Mouse (Mus musculus) spleen, adult 2 months (tissue): ENCODE results near the gene Cct3. TPM values are rescaled to one million over a fixed set of nuclear protein-coding genes. Genes with fewer than 3 reads are reported as not detected.
A peak's percentile ranks its signal among the peaks of the same experiment; 100 is the strongest.

Source experiments
- DNase-seq, 2 experiments: peaks; one replicate each; pipeline versions ENCODE4 v3.0.0 to v3.0.0-alpha.2; 2012 to 2021; ENCODE audit warnings: low spot score in 2 of 2, low read depth in 1 of 2
- H3K27ac ChIP-seq: fragments of 200-500 bp; 2 replicates; pipeline ENCODE4 v1.5.1; 2012; ENCODE audit warnings: low read length, inconsistent platforms; ENCODE audit not compliant: insufficient read depth
- H3K27me3 ChIP-seq: fragments of 200-500 bp; 2 replicates; pipeline ENCODE4 v1.6.1; 2012; ENCODE audit warnings: mild to moderate bottlenecking, moderate library complexity, low read length, inconsistent platforms; ENCODE audit not compliant: control insufficient read depth, insufficient read depth
- H3K36me3 ChIP-seq: fragments of 200-500 bp; 2 replicates; pipeline ENCODE4 v1.6.1; 2012; ENCODE audit warnings: mild to moderate bottlenecking, low read length, inconsistent platforms; ENCODE audit not compliant: control insufficient read depth, insufficient read depth
- H3K4me1 ChIP-seq: fragments of 200-500 bp; 2 replicates; pipeline ENCODE4 v1.6.1; 2011; ENCODE audit warnings: inconsistent platforms; ENCODE audit not compliant: control insufficient read depth, insufficient read depth, insufficient read length
- H3K4me3 ChIP-seq: fragments of 200-500 bp; 2 replicates; pipeline ENCODE4 v1.5.1; 2011; ENCODE audit warnings: mild to moderate bottlenecking, inconsistent platforms; ENCODE audit not compliant: insufficient read depth, insufficient read length; ENCODE audit errors: extremely low read depth
- CTCF ChIP-seq: fragments of 200-500 bp; IDR thresholded peaks from 2 replicates; pipeline ENCODE4 v1.5.1; 2011; ENCODE audit warnings: mild to moderate bottlenecking, inconsistent platforms; ENCODE audit not compliant: insufficient read depth, insufficient read length, insufficient replicate concordance; ENCODE audit errors: extremely low read depth
- POLR2A ChIP-seq: fragments of 200-500 bp; IDR thresholded peaks from 2 replicates; pipeline ENCODE4 v1.6.1; 2011; ENCODE audit warnings: low read depth, low read length, inconsistent platforms
- WGBS: fragments of 180-500 bp; shearing (Covaris S2); methylation state at CpG from one replicate; pipeline ENCODE4 v1.1.7; 2018; 5-methylcytosine and 5-hydroxymethylcytosine counted together
- polyA plus RNA-seq: library from polyadenylated mRNA; depleted of rRNA; stranded (reverse); fragments of >200 nt; gene quantifications from 2 replicates; pipeline ENCODE4 v1.2.3, GENCODE M21; 2012; rRNA removed

Gene Cct3
- 72.2 and 77.4 TPM in 2 replicates for polyA plus RNA-seq

- WGBS = under 1% methylated on average over 44 of the region's 44 CpGs
- TF ChIP-seq CTCF (no peak), POLR2A (peak; percentile 66)
Observed at GRCm38 (mm10) chr3:88296561-88297318, at the start of gene Cct3, which contains the start of gene Tsacc. Gene Cct3, plus strand, starts transcription at chr3:88297116. Gene Tsacc, minus strand, starts transcription at chr3:88296999.

DNA sequence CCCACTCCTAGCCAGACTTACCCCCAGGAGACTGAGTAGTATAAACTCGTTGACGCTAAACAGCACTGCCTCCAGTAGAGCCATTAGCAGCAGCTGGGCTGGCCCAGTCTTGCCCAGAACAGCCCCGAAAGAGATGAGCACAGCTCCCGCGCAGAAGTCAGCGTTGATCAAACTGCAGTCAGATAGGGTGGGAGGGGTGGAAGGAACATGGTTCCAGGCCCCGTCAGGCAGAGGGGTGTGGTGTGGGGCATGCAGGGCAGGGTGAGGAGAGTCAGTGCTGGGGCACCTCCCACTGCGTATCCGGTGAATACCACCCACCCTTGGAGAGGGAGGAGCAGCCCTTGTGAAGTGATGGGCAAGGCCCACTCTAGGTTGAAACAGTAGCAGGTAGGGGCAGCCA, 49.2 kb upstream of the Cct3 start:
- Histone ChIP-seq H3K27me3 (no peaks in the 10 kb centered on the region), H3K4me1 (no peaks in the 10 kb centered on the region), H3K4me3 (no peak overlapping the region), H3K36me3 (no peaks in the 10 kb centered on the region), H3K27ac (no peak overlapping the region)
- TF ChIP-seq CTCF (no peak), POLR2A (no peak)
- no peak for DNase-seq
- WGBS = 78% methylated on average over 9 of the region's 9 CpGs

More at GRCm38 (mm10) chr3:88296561-88297318, at the start of gene Cct3, which contains the start of gene Tsacc:
- H3K27ac ChIP-seq = peak within 1 kb of the TSS; percentile 93
- no peaks in the 10 kb centered on the region for H3K4me1 ChIP-seq
- peak within 1 kb of the TSS; percentile 79 for H3K4me3 ChIP-seq
- peaks cover 16% of the 10 kb centered on the region for H3K36me3 ChIP-seq
- peak; percentile 92 to 99 for DNase-seq
- no peaks in the 10 kb centered on the region for H3K27me3 ChIP-seq

DNA sequence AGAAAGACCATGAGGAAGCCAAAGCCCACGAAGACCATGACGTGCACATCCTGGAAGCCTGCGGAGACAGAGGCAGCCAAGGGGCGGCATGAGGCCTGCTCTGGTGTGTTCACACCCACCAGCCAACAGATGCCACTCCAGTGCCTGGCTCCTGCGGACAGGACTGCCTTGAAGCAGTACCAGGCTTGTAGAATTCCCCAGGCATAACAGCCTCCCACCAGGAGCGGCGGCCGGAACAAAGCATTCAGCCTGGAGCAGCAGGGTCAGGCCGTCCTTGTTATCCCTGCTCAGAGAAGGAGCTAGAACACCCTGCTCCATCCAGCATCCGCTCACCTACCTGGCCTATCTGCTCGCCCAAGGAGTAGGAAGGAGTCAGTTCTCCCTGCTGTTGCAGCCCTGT, 48.5 kb upstream of the Cct3 start:
- H3K4me1 ChIP-seq = no peaks in the 10 kb centered on the region
- DNase-seq = no peak
- no peaks in the 10 kb centered on the region for H3K27me3 ChIP-seq
- no peaks in the 10 kb centered on the region for H3K36me3 ChIP-seq
- TF ChIP-seq CTCF (no peak), POLR2A (no peak)
- no peak overlapping the region for H3K27ac ChIP-seq
- H3K4me3 ChIP-seq = no peak overlapping the region
- WGBS = 82% methylated on average over 11 of the region's 11 CpGs

- H3K27me3 ChIP-seq = peaks cover 2% of the 10 kb centered on the region; the same call in 1 of the 2 replicates
- no peak overlapping the region for H3K27ac ChIP-seq
- no peaks in the 10 kb centered on the region for H3K4me1 ChIP-seq
- no peak for DNase-seq
- H3K36me3 ChIP-seq = no peaks in the 10 kb centered on the region
- TF ChIP-seq POLR2A = no peak
- no peak for TF ChIP-seq CTCF
- WGBS = 89% methylated on average over 6 of the region's 6 CpGs
- no peak overlapping the region for H3K4me3 ChIP-seq
Observed at GRCm38 (mm10) chr3:88252739-88253138, 44.2 kb upstream of the Cct3 start.

DNA sequence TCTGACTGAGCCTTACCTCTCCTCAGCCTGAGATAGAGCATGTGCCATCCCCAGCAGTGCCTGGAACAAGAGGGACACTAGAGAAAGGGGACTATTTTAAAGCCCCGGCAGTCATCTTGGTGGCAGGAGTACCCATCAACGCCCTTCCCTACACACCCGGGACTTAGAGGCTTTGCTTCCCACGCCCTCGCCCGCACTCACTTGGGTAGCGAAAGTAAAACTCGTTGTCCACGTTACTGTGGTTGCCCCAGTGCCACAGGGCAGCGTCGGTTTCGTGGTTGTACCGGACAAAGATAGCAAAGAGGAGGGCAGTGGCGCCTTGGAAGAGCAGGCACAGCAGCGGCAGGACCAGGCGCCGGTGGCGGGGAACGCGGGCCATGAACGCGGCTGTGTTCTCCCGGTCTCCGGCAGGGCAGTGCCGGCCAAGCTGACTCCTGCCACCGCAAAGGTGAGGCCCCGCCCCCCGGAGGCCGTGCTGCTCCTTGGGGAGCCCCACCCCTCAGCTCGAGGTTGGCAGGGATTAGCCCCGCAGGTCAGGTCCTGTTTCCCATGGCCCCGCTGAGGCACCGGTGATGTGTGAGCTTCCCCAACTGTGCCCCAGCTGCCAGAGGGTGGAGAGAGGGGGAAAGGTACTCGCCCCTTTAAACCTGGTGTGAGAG, 42.5 kb upstream of the Cct3 start, which contains the start of gene Rhbg:
TSS of gene Rhbg (minus strand) at position 442 of the 659 bp plus-strand sequence.
- peak in 1 of 2 experiments; percentile 28 for DNase-seq

GRCm38 (mm10) chr3:88255950-88256349, 41.0 kb upstream of the Cct3 start:
- Histone ChIP-seq H3K4me1 (no peaks in the 10 kb centered on the region), H3K27ac (no peak overlapping the region), H3K36me3 (no peaks in the 10 kb centered on the region), H3K27me3 (peaks cover 2% of the 10 kb centered on the region; the same call in 1 of the 2 replicates), H3K4me3 (no peak overlapping the region)
- DNase-seq = no peak
- TF ChIP-seq POLR2A (no peak), CTCF (no peak)
- WGBS = 84% methylated on average over 6 of the region's 6 CpGs

More for the DNA sequence above, 42.5 kb upstream of the Cct3 start, which contains the start of gene Rhbg:
- Histone ChIP-seq H3K36me3 (no peaks in the 10 kb centered on the region), H3K27ac (no peak within 1 kb of the TSS), H3K4me3 (peak within 1 kb of the TSS; percentile 58), H3K4me1 (no peaks in the 10 kb centered on the region), H3K27me3 (peaks cover 2% of the 10 kb centered on the region; the same call in 1 of the 2 replicates)
- under 1% methylated on average over 34 of the region's 34 CpGs for WGBS
- TF ChIP-seq POLR2A (no peak), CTCF (no peak)

DNA sequence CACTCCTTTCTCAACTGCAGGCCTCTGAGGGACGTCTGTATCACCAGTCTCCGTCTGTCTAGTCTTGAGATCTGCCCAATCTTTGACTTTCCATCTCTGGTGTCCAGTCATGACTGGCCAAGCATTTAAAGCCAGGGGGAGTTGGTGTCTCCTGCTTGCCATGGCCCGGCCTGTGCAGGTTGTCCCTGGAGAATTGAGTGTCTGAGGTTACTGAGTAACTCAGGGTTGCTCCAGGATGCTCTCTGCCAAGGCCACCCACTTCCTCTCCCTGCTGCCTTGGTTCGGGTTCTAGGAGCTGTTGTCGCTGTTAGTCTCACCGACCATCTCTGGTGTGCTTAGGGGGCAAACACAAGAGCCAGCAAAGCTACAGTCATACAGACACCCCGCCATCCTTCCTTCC, 40.5 kb upstream of the Cct3 start:
- H3K36me3 ChIP-seq = no peaks in the 10 kb centered on the region
- no peak for TF ChIP-seq CTCF
- no peak for TF ChIP-seq POLR2A
- H3K4me3 ChIP-seq = no peak overlapping the region
- DNase-seq = no peak
- WGBS = 50% methylated on average over 7 of the region's 7 CpGs
- H3K27me3 ChIP-seq = peaks cover 2% of the 10 kb centered on the region; the same call in 1 of the 2 replicates
- no peak overlapping the region for H3K27ac ChIP-seq
- H3K4me1 ChIP-seq = no peaks in the 10 kb centered on the region
